19 mouse cellular contexts compared by ENCODE assay signal in the genomic region with DNA sequence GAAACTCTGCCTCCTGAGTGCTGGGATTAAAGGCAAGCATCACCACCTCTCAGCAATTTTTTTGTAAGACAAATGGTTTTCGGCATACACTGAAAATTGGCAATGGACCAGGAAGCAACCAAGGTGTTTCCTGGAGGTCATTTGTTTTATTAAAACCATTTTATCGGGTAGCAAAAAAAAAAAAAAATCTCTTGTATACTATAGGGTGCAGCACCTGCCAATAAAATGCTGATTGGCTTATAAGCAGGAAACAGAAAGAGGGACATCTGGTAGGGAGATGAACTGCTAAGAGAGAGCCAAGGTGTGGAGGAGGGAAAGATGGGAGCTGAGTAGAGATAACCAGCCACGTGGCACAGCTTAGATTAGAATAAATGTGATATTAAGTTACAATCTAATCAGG. TPM values are rescaled to one million over a fixed set of nuclear protein-coding genes. Genes with fewer than 3 reads are reported as not detected.
DNase-seq lines count a peak whose midpoint lies in the region; ATAC-seq and TF ChIP-seq lines count a peak whose summit lies in the region.
"Had no signal": no experiment of that assay in that cellular context is flagged by ENCODE, and none has a peak within 500 bp of the region (broad histone marks: within the 10 kb centered on the region; RNA-seq: fewer than 3 reads in every experiment).

No protein-coding gene starts in this region.

- H3K4me1 ChIP-seq in hindbrain, postnatal 0 days (ENCODE audit: insufficient read depth, low read length), result no peaks in the 10 kb centered on the region
- H3K4me1 ChIP-seq in hindbrain, embryonic 10.5 days (replicated peaks), result no peaks in the 10 kb centered on the region
- no peaks in the 10 kb centered on the region for H3K4me1 ChIP-seq in forebrain, embryonic 16.5 days (replicated peaks; ENCODE audit: control insufficient read depth, insufficient read depth, low read length)
- H3K4me1 ChIP-seq: limb, embryonic 15.5 days; midbrain, embryonic 10.5 days; neural tube, embryonic 13.5 days had no signal

- intact Hi-C loops in left cerebral cortex, postnatal 36 days (cut with DNase I), result no loop called here

- H3K36me3 ChIP-seq in hindbrain, postnatal 0 days (ENCODE audit: insufficient read depth, low read length), result no peaks in the 10 kb centered on the region
- H3K36me3 ChIP-seq in hindbrain, embryonic 10.5 days, result no peaks in the 10 kb centered on the region
- H3K36me3 ChIP-seq in forebrain, embryonic 16.5 days (ENCODE audit: control insufficient read depth, insufficient read depth), result no peaks in the 10 kb centered on the region
- H3K36me3 ChIP-seq: embryonic facial prominence, embryonic 13.5 days; limb, embryonic 15.5 days; midbrain, embryonic 10.5 days; neural tube, embryonic 13.5 days had no signal

- H3K4me3 ChIP-seq in hindbrain, postnatal 0 days (ENCODE audit: low read length), result no peak overlapping the region
- no peak overlapping the region for H3K4me3 ChIP-seq in hindbrain, embryonic 10.5 days
- H3K4me3 ChIP-seq in forebrain, embryonic 16.5 days (replicated peaks; ENCODE audit: low read length), result no peak overlapping the region
- H3K4me3 ChIP-seq: embryonic facial prominence, embryonic 13.5 days; gastrocnemius, adult 2 months; limb, embryonic 15.5 days; midbrain, embryonic 10.5 days; neural tube, embryonic 13.5 days had no signal

- no peak for DNase-seq in cerebellum, postnatal 4 days (ENCODE audit: low spot score in 2 of 2)
- peak; percentile 37 for DNase-seq in hindbrain, postnatal 0 days (ENCODE audit: low spot score)
- no peak for DNase-seq in hindbrain, embryonic 10.5 days (ENCODE audit: low spot score)
- peak; percentile 81 for DNase-seq in 416B (ENCODE audit: low read depth)
- DNase-seq in adrenal gland, postnatal 14 days, result no peak
- DNase-seq in left cerebral cortex, postnatal 36 days (ENCODE audit: low spot score in 2 of 2), result no peak
- DNase-seq: adrenal gland, adult 2 months; gastrocnemius, adult 2 months; lung, adult 18-20 months; lung, postnatal 4 days; right cerebral cortex, postnatal 14 days; thymus, postnatal 25 days had no signal

- H3K4me2 ChIP-seq in hindbrain, postnatal 0 days (ENCODE audit: low read depth, low read length), result no peak overlapping the region
- H3K4me2 ChIP-seq in forebrain, embryonic 16.5 days (ENCODE audit: low read length), result no peak overlapping the region
- H3K4me2 ChIP-seq: embryonic facial prominence, embryonic 13.5 days; limb, embryonic 15.5 days; neural tube, embryonic 13.5 days had no signal

- peaks cover 7% of the 10 kb centered on the region for H3K27me3 ChIP-seq in hindbrain, postnatal 0 days (ENCODE audit: insufficient read depth, low read length)
- peaks cover 16% of the 10 kb centered on the region for H3K27me3 ChIP-seq in hindbrain, embryonic 10.5 days (ENCODE audit: insufficient read depth, poor library complexity, severe bottlenecking)
- H3K27me3 ChIP-seq in forebrain, embryonic 16.5 days (replicated peaks; ENCODE audit: control insufficient read depth, insufficient read depth, low read length), result peaks cover 9% of the 10 kb centered on the region

- WGBS in hindbrain, postnatal 0 days, result 69% methylated on average over 3 of the region's 3 CpGs
- 90% methylated on average over 3 of the region's 3 CpGs for WGBS in hindbrain, embryonic 10.5 days
- 61% methylated on average over 3 of the region's 3 CpGs for WGBS in forebrain, embryonic 16.5 days

- H3K9me3 ChIP-seq in hindbrain, postnatal 0 days (ENCODE audit: low read length), result no peaks in the 10 kb centered on the region
- H3K9me3 ChIP-seq in hindbrain, embryonic 10.5 days, result no peaks in the 10 kb centered on the region
- H3K9me3 ChIP-seq in forebrain, embryonic 16.5 days (ENCODE audit: control insufficient read depth, low read length), result no peaks in the 10 kb centered on the region
- H3K9me3 ChIP-seq: embryonic facial prominence, embryonic 13.5 days; limb, embryonic 15.5 days; midbrain, embryonic 10.5 days; neural tube, embryonic 13.5 days had no signal

- peak; percentile 95 for ATAC-seq in cerebellum, adult (ENCODE audit: insufficient number of reproducible peaks, low FRiP score, low TSS enrichment)
- peak; percentile 58; the same call in 1 of the 2 replicates for ATAC-seq in hindbrain, postnatal 0 days
- peak; percentile 69 for ATAC-seq in forebrain, embryonic 16.5 days

- no peak overlapping the region for H3K27ac ChIP-seq in hindbrain, postnatal 0 days
- no peak overlapping the region for H3K27ac ChIP-seq in hindbrain, embryonic 10.5 days
- no peak overlapping the region for H3K27ac ChIP-seq in forebrain, embryonic 16.5 days (ENCODE audit: low read length)
- H3K27ac ChIP-seq: embryonic facial prominence, embryonic 13.5 days; gastrocnemius, adult 2 months; limb, embryonic 15.5 days; midbrain, embryonic 10.5 days; neural tube, embryonic 13.5 days had no signal

- TF ChIP-seq CTCF in hindbrain, postnatal 0 days (IDR thresholded peaks at IDR 0.05; ENCODE audit: low read depth), result no peak

- no peak overlapping the region for H3K9ac ChIP-seq in hindbrain, postnatal 0 days (replicated peaks; ENCODE audit: low read length)
- H3K9ac ChIP-seq in forebrain, embryonic 16.5 days (replicated peaks; ENCODE audit: low read depth, low read length), result no peak overlapping the region
- H3K9ac ChIP-seq: embryonic facial prominence, embryonic 13.5 days; limb, embryonic 15.5 days; neural tube, embryonic 13.5 days had no signal

RNA-seq across cellular contexts. Expression of gene Ocln, which starts 7.0 kb away (rescaled TPM):
- 12.4 and 12.9 TPM in 2 replicates for total RNA-seq in hindbrain, postnatal 0 days (2014; rRNA removed)
- polyA plus RNA-seq in hindbrain, postnatal 0 days (2015; fragmentation: Nextera tagmentation; extraction: Ambion mirVana), result 11.9 and 13.5 TPM in 2 replicates
- polyA plus RNA-seq in hindbrain, embryonic 10.5 days (2016; fragmentation: Nextera tagmentation; extraction: Ambion mirVana), result 4.4 TPM in 2 replicates
- 7.8 and 9.8 TPM in 2 replicates for polyA plus RNA-seq in forebrain, embryonic 16.5 days (2015; fragmentation: Nextera tagmentation; extraction: Ambion mirVana)
- 4.4 and 6.7 TPM in 2 replicates for total RNA-seq in adrenal gland, postnatal 14 days (2021)
- total RNA-seq in left cerebral cortex, postnatal 36 days (2021), result 1 to 10 TPM; 8.2 to 8.5 TPM
- total RNA-seq: granulocyte monocyte progenitor cell, adult 5-6 weeks had no signal

RNA-seq across cellular contexts. Expression of gene Gtf2h2, which starts 53.1 kb away (rescaled TPM):
- 22.6 and 24.4 TPM in 2 replicates for total RNA-seq in hindbrain, postnatal 0 days (2014; rRNA removed)
- polyA plus RNA-seq in hindbrain, postnatal 0 days (2015; fragmentation: Nextera tagmentation; extraction: Ambion mirVana), result 57.4 and 65.9 TPM in 2 replicates
- polyA plus RNA-seq in hindbrain, embryonic 10.5 days (2016; fragmentation: Nextera tagmentation; extraction: Ambion mirVana), result 75.0 and 92.1 TPM in 2 replicates
- 68.5 and 77.4 TPM in 2 replicates for polyA plus RNA-seq in forebrain, embryonic 16.5 days (2015; fragmentation: Nextera tagmentation; extraction: Ambion mirVana)
- 29.1 and 31.8 TPM in 2 replicates for total RNA-seq in adrenal gland, postnatal 14 days (2021)
- 10 to 100 TPM; 34.0 to 43.0 TPM for total RNA-seq in left cerebral cortex, postnatal 36 days (2021)

Comparison
In these comparisons a context has a peak if more than half of its experiments do, and no peak if none do; other contexts are left out.
1. DNase-seq: peak in hindbrain, postnatal 0 days (single experiment) and 416B (single experiment); none in cerebellum, postnatal 4 days (0 of 2), hindbrain, embryonic 10.5 days (single experiment), adrenal gland, postnatal 14 days (single experiment) and left cerebral cortex, postnatal 36 days (0 of 2).
2. Peak in every context shown above with its lines, with median percentiles within 50 percentile points of each other: ATAC-seq.